8 mouse cellular contexts compared by ENCODE assay signal in the genomic region with DNA sequence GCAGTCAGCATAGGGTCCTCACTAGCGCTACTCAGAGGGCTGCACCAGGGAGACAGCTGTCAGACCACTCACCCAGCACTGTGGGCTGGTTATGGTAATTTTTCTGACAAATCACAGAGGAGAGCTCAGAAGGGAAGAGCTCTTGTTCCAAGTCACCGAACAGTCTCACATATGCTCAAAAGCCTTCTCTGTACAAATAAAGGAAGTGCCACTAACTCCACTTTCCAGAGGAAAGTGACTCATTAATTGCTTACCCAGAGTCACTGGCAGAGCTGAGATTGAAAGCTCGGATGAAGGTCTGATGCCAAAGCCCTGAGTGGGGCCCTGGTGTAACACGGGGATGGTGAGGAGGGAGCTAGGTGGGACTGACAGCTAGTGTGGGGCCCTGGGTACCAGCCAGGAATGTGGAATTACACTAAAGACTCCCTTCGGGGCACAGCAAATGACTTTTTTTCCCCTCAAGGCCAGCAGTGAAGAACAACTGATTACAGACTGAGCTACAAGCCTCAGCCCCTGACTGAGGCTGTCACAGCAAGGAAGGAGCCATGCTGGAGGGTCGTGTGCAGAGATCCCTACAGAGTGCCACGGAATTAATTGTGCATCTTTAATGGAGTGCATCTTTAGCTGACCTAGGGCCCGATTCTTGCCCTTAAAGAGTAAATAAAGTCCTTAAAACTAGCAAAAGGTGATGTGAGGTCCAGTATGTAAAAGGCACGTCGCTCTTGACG.
DNase-seq lines count a peak whose midpoint lies in the region; ATAC-seq and TF ChIP-seq lines count a peak whose summit lies in the region.

No protein-coding gene starts in this region.

- peak overlapping the region; percentile 69 for H3K27ac ChIP-seq in gastrocnemius, adult 2 months
- H3K27ac ChIP-seq in forebrain, embryonic 12.5 days: peak overlapping the region; percentile 54; the same call in 1 of the 2 replicates
- H3K27ac ChIP-seq in intestine, embryonic 14.5 days (ENCODE audit: low read depth): no peak overlapping the region
- peak overlapping the region; percentile 45; the same call in 1 of the 2 replicates for H3K27ac ChIP-seq in midbrain, embryonic 15.5 days

- WGBS in forebrain, embryonic 12.5 days: 26% methylated on average over 11 of the region's 11 CpGs
- WGBS in intestine, embryonic 14.5 days: 32% methylated on average over 11 of the region's 11 CpGs
- 21% methylated on average over 11 of the region's 11 CpGs for WGBS in midbrain, embryonic 15.5 days

- no peak for TF ChIP-seq CTCF in gastrocnemius, adult 2 months (IDR thresholded peaks at IDR 0.05)

- peak; percentile 65 for ATAC-seq in forebrain, embryonic 12.5 days (ENCODE audit: low FRiP score)
- peak; percentile 42; the same call in 1 of the 2 replicates for ATAC-seq in intestine, embryonic 14.5 days (replicated peaks; ENCODE audit: low FRiP score, low TSS enrichment, low read depth)
- ATAC-seq in midbrain, embryonic 15.5 days (replicated peaks): peak; percentile 76

- H3K4me3 ChIP-seq in gastrocnemius, adult 2 months: no peak overlapping the region
- H3K4me3 ChIP-seq in forebrain, embryonic 12.5 days (replicated peaks): no peak overlapping the region
- H3K4me3 ChIP-seq in intestine, embryonic 14.5 days (ENCODE audit: low read depth, low read length): no peak overlapping the region
- no peak overlapping the region for H3K4me3 ChIP-seq in midbrain, embryonic 15.5 days

- no peaks in the 10 kb centered on the region for H3K9me3 ChIP-seq in forebrain, embryonic 12.5 days
- H3K9me3 ChIP-seq in intestine, embryonic 14.5 days (ENCODE audit: control insufficient read depth, low read length): no peaks in the 10 kb centered on the region
- H3K9me3 ChIP-seq in midbrain, embryonic 15.5 days: no peaks in the 10 kb centered on the region

- H3K27me3 ChIP-seq in forebrain, embryonic 12.5 days: no peaks in the 10 kb centered on the region
- no peaks in the 10 kb centered on the region for H3K27me3 ChIP-seq in intestine, embryonic 14.5 days (replicated peaks; ENCODE audit: control insufficient read depth, insufficient read depth, low read length)
- H3K27me3 ChIP-seq in midbrain, embryonic 15.5 days (replicated peaks): no peaks in the 10 kb centered on the region

- peak overlapping the region; percentile 3; the same call in 1 of the 2 replicates for H3K4me2 ChIP-seq in forebrain, embryonic 12.5 days
- no peak overlapping the region for H3K4me2 ChIP-seq in intestine, embryonic 14.5 days (ENCODE audit: low read length)
- H3K4me2 ChIP-seq in midbrain, embryonic 15.5 days: no peak overlapping the region

- no peak overlapping the region for H3K9ac ChIP-seq in forebrain, embryonic 12.5 days
- no peak overlapping the region for H3K9ac ChIP-seq in intestine, embryonic 14.5 days (ENCODE audit: low read length)
- H3K9ac ChIP-seq in midbrain, embryonic 15.5 days: no peak overlapping the region

- no peaks in the 10 kb centered on the region for H3K36me3 ChIP-seq in forebrain, embryonic 12.5 days (replicated peaks)
- H3K36me3 ChIP-seq in intestine, embryonic 14.5 days (ENCODE audit: control insufficient read depth, insufficient read depth, low read length): no peaks in the 10 kb centered on the region
- H3K36me3 ChIP-seq in midbrain, embryonic 15.5 days (replicated peaks): no peaks in the 10 kb centered on the region

- peak; percentile 46 for DNase-seq in gastrocnemius, adult 2 months
- no peak for DNase-seq in gastrocnemius, adult 8-10 months (ENCODE audit: low spot score in 2 of 2)
- DNase-seq in CD4-positive helper T cell, adult 2 months (ENCODE audit: low read depth, low spot score): peak; percentile 18
- DNase-seq in intestine, embryonic 14.5 days (ENCODE audit: low spot score): peak; percentile 63
- no peak for DNase-seq in cerebellum, postnatal 14 days
- no peak for DNase-seq in kidney, postnatal 4 days

- intact Hi-C loops in gastrocnemius, adult 2 months (cut with DNase I): loop anchor here (5.0 kb wide), 1 partner anchor 156 kb away; a partner anchor contains a TSS

- peaks cover 19% of the 10 kb centered on the region for H3K4me1 ChIP-seq in forebrain, embryonic 12.5 days
- H3K4me1 ChIP-seq in intestine, embryonic 14.5 days (replicated peaks; ENCODE audit: control insufficient read depth, insufficient read depth, low read length): no peaks in the 10 kb centered on the region
- peaks cover 23% of the 10 kb centered on the region for H3K4me1 ChIP-seq in midbrain, embryonic 15.5 days

Comparison
In these comparisons a context has a peak if more than half of its experiments do, and no peak if none do; other contexts are left out.
1. DNase-seq: peak in gastrocnemius, adult 2 months (single experiment), CD4-positive helper T cell, adult 2 months (single experiment) and intestine, embryonic 14.5 days (single experiment); none in gastrocnemius, adult 8-10 months (0 of 2), cerebellum, postnatal 14 days (0 of 2) and kidney, postnatal 4 days (0 of 2).
2. Peak in every context shown above with its lines, with median percentiles within 50 percentile points of each other: ATAC-seq.